Mouse (Mus musculus): ENCODE data around the gene Slc39a11.

DNA sequence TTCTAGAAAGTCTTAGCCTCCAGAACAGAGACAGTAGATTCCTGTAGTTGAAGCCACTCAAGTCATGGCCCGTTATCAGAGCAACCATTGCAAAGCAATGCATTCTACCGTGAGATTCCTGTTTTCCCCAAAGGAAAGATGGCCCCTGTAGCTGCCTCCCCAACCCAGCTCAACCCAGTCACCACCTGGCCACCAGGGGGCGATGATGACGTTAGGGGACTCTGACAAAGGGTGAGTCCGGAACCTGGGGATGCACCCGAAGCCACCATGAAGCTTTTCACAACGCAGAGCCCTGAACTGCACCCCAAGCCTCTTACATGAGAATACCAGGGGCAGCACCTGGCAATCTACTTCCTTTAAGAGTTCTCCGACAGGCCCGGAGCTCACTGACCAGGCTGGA, 151.0 kb downstream of the Slc39a11 start:
- TF ChIP-seq CTCF (conservative IDR thresholded peaks at IDR 0.05 in 1 of 2, IDR thresholded peaks at IDR 0.05 in 1 of 2; ENCODE audit: low read depth in 2 of 2, low read length in 2 of 2) = peak; percentile 51 to 83
- no peak for TF ChIP-seq USF1 (IDR thresholded peaks at IDR 0.05; ENCODE audit: low read depth, low read length)

Data from CH12.LX (cell line).